Mouse (Mus musculus): ENCODE measurements at regions not wholly inside any gene's neighbourhood (a gene's known extent, or its start where the extent isn't known, plus 50 kb on each side); places are given as distances from the start of the nearest gene placed in this dataset.

GRCm38 (mm10) chr4:28064935-28065334 is 748.0 kb upstream of the Epha7 start:
- no peak for DNase-seq (ENCODE audit: low spot score)

- no peak for DNase-seq (ENCODE audit: low spot score)
These were observed 747.1 kb upstream of the Epha7 start for GRCm38 (mm10) chr4:28065828-28066227.

- no peak for DNase-seq (ENCODE audit: low spot score)
These were observed 733.9 kb upstream of the Epha7 start for GRCm38 (mm10) chr4:28079030-28079429.

GRCm38 (mm10) chr4:28092854-28093253 is 720.1 kb upstream of the Epha7 start:
- no peak for DNase-seq (ENCODE audit: low spot score)

GRCm38 (mm10) chr4:28143165-28143564 is 669.8 kb upstream of the Epha7 start:
- peak; percentile 26 for DNase-seq (ENCODE audit: low spot score)

- DNase-seq (ENCODE audit: low spot score) = no peak
These were observed 657.8 kb upstream of the Epha7 start for GRCm38 (mm10) chr4:28155116-28155515.

- peak; percentile 78 for DNase-seq (ENCODE audit: low spot score)
These were observed 636.2 kb upstream of the Epha7 start for GRCm38 (mm10) chr4:28176771-28177170.

GRCm38 (mm10) chr4:28190861-28191260 is 622.1 kb upstream of the Epha7 start:
- peak; percentile 60 for DNase-seq (ENCODE audit: low spot score)

GRCm38 (mm10) chr4:28227594-28228208 is 585.2 kb upstream of the Epha7 start:
- DNase-seq (ENCODE audit: low spot score) = peak; percentile 14

GRCm38 (mm10) chr4:28235516-28235915 is 577.4 kb upstream of the Epha7 start:
- DNase-seq (ENCODE audit: low spot score) = peak; percentile 61

GRCm38 (mm10) chr4:28242272-28242671 is 570.7 kb upstream of the Epha7 start:
- no peak for DNase-seq (ENCODE audit: low spot score)
